Mouse (Mus musculus) naive thymus-derived CD4-positive, alpha-beta T cell, adult 2 months (primary cell): Measurements from ENCODE around the gene Celf2.

Experiments
- DNase-seq: peaks from one replicate; pipeline ENCODE4 v3.0.0-alpha.2; 2011; ENCODE audit warnings: low read depth

The Celf2 gene

GRCm38 (mm10) chr2:6739998-6740668 lies 769.2 kb downstream of the Celf2 start:
- DNase-seq = no peak

- no peak for DNase-seq
Observed at GRCm38 (mm10) chr2:6732026-6732425, 777.3 kb downstream of the Celf2 start.

GRCm38 (mm10) chr2:6730860-6731259 lies 778.5 kb downstream of the Celf2 start:
- no peak for DNase-seq

DNA sequence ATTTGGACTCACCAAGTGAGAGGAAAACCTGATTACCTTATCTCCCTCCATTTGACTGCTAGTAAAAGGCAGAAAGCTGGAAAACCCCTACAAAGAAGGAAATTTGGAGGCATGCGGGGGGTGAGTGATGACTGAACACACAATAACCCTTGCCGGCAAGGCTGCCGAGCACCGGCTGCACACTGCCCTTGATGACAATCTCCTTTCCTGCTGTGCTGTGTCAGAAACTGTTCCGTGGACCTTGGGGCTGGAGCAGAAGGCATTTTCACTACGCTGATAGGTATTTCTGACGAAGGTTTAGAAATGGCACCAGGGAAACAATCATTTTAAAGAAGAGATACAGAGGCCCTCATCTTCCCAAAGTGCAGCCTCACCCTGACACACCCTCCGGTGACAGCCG lies 779.4 kb downstream of the Celf2 start:
- no peak for DNase-seq

DNA sequence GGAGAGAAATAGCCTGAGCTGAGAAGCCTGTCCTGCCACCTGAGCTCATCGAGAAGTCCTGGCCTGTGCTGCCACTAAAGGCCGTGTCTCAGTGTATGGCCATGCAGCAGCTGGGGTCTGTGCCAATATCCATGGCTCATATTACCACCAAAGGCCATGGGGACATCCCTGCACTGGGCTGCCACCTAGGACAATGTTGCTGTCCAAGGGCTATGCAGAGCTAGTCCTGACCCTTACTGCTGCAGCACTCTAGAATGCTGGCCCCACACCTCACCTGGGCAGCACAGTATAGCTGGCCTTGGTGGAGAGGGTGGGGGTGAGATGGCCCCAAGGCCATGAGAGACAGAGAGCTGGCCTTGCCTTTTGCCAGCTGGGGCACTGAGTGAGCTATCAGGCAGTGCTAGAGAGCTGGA lies 780.5 kb downstream of the Celf2 start:
- DNase-seq = no peak

DNA sequence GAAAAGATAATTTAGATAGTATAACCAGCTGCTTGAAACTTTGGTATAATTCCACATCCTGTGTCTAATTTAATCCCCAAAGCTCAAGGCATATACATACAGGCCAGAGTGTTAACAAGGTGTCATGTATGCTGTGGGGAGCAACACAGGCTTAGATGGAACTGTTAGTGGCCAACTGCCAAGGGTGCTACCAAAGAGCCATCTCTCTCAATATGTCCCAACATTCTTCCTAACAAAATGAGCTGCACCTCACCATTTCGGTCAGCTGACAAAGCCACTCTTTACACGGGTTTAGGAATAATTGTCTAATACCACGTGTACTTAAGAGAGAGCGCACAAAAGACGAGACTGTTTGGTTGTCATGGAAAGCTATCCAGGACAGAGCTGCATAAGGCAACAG lies 782.0 kb downstream of the Celf2 start:
- DNase-seq = no peak

- DNase-seq = no peak
Observed at GRCm38 (mm10) chr2:6726071-6726470, 783.3 kb downstream of the Celf2 start.

- DNase-seq = peak; percentile 71
Observed at GRCm38 (mm10) chr2:6723602-6724001, 785.8 kb downstream of the Celf2 start.

DNA sequence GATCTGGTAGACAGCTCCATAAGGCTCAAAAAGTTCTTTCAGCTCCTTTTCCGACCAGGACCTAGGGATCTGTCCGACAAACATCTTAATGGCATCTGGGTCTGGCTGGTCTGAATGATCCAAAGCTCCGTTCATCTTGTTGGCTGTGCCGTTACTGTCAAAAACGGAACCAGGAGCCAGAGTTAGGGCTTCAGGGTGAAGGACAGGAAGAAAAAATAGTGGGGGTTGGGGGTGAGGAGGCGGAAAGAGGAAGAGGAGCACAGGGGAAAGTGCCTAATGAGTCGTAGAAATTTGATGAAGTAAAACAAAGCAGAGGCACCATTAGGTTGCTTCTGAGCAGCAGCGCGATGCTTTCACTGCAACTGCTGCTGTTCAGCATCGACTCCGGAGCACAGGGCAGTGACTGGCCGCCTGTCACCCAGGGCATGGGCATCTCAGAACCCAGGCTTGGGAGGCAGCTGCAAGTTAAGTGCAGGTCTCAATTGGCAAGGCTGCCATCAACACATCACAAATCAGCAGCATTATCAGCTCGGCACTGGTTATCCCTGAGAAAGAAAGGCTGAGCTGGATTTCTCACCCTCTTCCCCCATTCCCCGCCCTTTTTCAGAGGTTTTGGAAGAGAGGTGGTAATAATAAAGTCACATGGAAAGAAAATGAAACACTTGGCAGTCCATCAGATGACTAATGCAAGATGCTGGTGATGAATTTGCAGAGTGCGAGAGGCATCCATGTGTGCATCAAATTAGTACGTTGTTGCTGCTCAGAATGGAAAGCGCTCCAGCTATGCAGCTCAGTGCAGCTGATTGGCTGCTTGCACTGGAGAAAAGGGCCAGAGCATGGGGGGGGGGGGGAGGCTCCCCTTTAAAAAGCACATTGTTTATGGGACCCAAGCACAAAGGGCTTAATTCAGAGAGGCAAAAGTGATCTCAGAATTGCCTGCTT lies 787.6 kb downstream of the Celf2 start:
- peak; percentile 59 for DNase-seq

GRCm38 (mm10) chr2:6720753-6721459 lies 788.5 kb downstream of the Celf2 start:
- DNase-seq = peak; percentile 83

- no peak for DNase-seq
Observed at GRCm38 (mm10) chr2:6718864-6719263, 790.5 kb downstream of the Celf2 start.

GRCm38 (mm10) chr2:6717953-6718352 lies 791.4 kb downstream of the Celf2 start:
- no peak for DNase-seq

DNA sequence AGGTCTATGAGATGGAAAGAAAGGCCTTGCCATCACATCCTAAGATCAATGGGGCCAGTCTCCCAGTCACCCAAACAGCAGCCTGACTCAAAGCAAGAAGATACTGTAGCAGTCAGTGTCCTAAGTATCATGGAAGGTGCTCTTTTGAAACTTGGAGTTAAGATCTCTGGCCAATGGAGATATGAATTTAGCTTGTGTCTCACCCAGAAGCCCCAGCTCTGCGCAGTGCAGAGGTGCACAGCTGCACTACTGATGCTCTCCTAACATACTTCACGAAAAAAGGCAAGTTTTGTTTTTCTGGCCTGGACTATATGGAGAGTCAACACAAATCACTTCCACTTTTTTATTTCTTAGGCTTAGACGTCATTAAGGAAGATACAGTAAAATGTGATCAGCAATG lies 793.8 kb downstream of the Celf2 start:
- no peak for DNase-seq

- DNase-seq = no peak
Observed at GRCm38 (mm10) chr2:6713529-6713928, 795.8 kb downstream of the Celf2 start.

- DNase-seq = peak; percentile 76
Observed at GRCm38 (mm10) chr2:6710687-6711430, 798.5 kb downstream of the Celf2 start.

GRCm38 (mm10) chr2:6707959-6708519 lies 801.3 kb downstream of the Celf2 start:
- DNase-seq = no peak

DNA sequence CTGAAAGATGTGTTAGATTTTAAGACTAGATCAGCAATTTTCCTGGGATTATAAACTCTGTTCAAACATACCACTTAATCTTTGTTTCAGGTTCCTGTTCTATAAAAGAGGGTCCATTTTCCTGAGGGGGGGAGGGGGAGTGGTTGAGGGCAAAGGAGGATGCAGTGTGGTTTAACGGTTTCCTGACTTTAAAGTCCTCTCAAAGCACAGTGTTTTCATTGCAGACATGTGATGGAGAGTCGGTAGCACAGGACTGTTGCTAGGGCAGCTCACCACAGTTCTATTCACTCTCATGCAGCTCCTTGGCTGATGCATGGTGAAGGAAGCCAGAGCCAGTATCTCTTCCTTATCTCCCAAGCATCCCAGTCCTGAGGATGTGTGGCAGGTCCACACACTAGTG lies 802.1 kb downstream of the Celf2 start:
- DNase-seq = peak; percentile 84

GRCm38 (mm10) chr2:6705929-6706739 lies 803.2 kb downstream of the Celf2 start:
- peak; percentile 68 for DNase-seq

- peak; percentile 61 for DNase-seq
Observed at GRCm38 (mm10) chr2:6705475-6705874, 803.9 kb downstream of the Celf2 start.

DNA sequence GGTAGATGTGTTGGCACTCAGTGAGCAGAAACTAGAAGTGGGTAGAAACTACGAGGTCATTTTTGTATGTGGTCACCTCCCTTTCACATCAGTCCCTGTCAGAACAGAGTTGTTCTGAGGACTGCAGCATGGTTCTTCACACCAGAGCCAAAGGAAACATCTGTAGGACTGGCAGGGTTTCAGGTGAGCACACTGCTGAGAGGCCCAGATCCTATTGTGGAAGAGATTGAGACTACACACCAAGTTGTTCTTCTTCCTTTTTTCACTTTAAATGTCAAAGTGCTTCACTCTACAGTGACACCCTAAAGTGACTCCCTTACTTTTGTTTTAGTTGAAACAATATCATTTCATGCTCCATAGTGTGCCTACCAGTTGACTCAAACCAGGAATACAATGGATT lies 804.6 kb downstream of the Celf2 start:
- DNase-seq = no peak

DNA sequence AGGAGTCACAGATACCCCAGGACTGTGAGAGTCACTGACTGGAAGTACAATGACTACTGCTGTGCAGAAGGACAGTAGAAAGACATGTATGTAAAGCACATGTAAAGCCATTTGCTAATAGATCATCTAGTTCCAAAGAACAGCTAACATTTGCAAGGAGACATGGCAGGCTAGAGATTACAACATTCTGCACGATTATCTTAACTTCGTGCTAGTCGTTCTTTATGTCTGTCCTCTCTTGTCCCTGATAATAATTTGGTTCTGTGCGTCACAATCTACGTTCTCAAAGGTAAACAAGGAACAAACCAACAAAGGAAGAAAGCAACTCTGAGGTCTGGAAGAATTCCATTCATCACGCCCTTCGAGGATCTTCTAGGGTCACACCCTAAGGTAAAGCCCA lies 805.0 kb downstream of the Celf2 start:
- no peak for DNase-seq
